Mouse (Mus musculus): ENCODE results near the gene Mdk.

Gene Mdk

DNA sequence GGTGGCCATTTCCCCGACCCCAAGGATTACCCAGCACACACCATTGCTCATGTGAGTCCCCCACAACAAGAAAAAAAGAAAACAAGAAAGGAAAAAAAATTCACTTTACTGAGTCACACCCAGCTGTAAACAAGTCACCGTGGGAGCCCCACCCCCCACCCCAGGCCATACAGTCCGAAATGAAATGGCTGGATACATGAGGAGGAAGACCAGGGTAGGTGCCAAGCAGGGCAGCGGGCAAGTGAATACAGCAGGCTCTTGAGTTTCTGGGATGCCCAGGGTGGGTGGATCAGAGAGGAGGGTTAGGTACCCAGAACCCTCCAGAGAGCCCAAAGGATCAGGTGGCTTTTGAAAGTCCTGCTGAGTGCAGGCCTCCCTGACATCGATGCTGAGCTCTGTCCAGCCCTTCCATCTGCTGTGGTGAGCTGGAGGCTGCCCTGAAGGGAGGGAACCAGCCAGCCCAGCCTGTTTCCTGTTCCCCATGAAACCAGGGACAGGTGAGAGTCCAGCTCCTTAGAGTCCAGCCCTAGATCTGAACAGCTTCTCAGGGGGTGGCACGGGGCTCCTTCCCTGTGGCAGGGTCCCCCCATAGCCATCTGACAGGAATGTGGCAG lies 747 bp upstream of the Mdk start:
- no peak for DNase-seq (ENCODE audit: low read depth)

DNA sequence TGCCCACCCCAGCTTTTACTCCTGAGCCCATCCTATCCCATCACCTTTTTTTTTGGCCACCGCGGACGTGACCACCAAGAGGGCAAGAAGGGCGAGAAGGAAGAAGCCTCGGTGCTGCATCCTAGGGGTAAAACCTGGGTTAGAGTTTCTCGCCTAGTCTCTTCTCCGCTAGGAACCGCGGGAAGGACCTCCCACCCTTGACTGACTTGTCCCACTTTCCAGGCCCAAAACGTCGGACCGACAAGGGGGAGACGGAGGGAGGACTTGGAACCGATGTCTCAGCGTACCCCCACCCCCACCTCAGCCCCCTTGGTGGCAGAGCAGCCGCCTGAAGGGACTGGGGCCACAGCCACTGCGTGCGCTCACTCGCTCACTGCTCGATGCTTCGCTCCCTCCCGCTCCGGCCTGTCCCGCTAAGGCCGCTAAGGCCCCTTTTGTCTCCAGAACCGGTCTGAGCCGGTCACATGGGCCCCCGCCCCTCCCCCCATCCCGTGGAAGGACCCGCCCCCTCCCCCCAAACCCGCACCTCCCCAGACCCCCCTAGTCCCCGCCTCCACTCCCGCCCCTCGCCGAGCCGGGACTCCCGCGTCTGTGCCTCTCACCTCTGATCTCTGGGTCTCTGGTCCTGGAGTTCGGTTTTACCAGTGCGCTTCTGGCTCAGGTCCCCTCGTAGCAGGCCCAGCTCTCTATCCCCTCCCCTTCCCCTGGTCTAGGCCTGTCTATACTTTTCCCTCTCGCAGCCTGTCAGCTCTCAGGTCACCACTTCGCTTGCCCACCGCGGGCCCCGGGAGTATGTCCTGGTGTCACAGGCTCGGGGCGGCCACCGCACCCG lies 553 bp downstream of the Mdk start:
- peak; percentile 55 for DNase-seq (ENCODE audit: low read depth)

DNA sequence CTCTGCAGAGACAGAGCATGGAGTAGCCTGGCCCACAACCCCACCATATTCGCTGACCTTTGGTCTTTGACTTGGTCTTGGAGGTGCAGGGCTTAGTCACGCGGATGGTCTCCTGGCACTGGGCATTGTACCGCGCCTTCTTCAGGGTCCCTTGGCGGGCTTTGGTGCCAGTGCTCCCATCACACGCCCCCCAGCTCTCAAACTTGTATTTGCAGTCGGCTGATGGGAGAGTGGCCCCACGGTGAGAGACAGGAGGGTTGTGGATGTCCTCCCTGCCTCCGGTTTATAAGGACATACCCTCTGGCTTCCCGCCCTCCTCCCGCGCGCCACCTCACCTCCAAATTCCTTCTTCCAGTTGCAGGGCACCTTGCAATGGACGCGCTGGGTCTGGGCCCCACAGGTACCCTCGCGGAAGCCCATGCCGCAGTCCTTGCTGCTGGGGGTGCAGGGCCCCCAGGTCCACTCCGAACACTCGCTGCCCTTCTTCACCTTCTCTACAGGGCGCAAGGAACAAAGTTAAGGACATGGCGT lies 1.3 kb downstream of the Mdk start:
- no peak for DNase-seq (ENCODE audit: low read depth)

DNA sequence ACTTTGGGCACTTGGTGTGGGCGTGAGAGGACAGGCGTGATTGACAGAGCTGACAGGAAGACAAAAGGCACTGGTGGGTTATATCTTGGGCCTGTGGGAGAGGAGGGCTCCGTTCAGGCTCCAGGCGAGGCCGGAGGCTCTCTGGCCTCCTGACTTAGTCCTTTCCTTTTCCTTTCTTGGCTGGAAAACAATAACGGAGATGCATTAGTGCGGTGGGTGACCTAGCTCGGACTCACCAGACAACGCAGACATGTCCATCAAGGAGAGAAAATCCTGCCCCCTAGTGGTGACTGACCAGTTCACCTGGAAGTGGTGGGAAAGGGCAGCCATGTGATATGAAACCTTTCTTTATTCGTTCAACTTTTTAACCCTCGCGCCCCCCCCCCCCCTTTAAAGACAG lies 2.2 kb downstream of the Mdk start:
- DNase-seq (ENCODE audit: low read depth) = peak; percentile 72

DNA sequence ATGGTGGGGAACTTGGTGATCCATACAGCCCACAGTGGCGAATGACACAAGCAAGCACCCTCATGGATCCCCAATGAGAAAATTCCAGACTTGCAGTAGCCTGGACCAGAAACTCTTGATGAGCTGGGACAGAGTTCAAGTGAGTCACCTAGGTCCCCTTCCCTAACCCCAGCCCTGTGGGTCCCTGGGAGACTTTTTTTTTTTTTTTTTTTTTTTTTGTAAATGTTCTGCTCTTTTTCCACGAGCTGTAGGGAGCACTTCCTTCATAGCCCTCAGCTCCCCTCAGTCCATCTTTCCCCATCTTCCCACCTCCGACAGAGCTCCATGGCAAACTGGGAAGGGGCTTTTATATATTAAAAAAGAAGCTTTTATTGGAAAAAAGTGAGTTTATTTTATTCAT lies 2.6 kb downstream of the Mdk start:
- no peak for DNase-seq (ENCODE audit: low read depth)

DNA sequence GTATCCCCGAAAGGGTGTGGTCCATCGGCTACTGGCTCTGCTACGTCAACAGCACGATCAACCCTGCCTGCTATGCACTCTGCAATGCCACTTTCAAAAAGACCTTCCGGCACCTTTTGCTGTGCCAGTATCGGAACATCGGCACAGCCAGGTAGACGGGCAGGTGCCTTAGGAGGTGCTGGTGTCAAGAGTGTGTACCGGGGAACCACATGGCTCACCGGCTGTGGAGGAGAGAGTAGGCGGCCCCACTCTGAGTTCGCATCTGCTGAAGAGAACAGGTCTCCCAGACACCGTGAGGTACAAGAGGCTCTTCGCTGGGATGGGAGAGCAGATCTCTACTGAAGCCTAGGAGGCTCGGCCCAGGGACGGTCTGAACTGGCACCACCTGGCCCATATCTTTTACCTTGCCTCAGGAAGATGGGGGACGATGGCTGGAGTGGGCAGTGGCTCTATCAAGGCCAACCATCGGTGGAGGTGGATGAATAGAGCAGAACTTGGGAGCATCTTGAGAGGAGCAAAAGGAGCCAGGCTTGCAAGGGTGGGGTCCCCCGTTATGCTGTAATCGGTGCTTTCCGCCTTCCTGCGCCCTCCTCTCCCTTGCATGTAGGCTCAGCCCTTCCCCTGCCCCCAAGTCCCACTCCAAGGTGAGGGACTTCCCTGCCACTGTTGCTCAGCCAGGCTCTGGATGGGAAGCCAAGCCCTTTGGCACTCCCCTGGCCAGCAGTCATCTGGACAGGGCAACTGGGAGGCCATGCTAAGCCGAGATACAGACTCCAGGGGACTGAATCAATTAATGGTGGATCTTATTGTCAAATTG lies 3.4 kb downstream of the Mdk start:
- DNase-seq (ENCODE audit: low read depth) = peak; percentile 31

DNA sequence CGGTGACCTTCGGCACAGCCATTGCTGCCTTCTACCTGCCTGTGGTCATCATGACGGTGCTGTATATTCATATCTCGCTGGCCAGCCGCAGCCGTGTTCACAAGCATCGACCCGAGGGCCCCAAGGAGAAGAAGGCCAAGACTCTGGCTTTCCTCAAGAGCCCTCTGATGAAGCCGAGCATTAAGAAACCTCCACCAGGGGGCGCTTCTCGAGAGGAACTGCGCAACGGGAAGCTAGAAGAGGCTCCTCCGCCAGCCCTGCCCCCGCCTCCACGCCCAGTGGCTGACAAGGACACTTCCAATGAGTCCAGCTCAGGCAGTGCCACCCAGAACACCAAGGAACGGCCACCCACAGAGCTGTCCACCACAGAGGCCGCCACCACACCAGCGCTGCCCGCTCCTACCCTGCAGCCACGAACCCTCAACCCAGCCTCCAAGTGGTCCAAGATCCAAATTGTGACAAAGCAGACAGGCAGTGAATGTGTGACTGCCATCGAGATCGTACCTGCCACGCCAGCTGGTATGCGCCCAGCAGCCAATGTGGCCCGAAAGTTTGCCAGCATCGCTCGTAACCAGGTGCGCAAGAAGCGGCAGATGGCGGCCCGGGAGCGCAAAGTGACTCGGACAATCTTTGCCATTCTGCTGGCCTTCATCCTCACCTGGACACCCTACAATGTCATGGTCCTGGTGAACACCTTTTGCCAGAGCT lies 4.1 kb downstream of the Mdk start:
- peak; percentile 90 for DNase-seq (ENCODE audit: low read depth)

DNA sequence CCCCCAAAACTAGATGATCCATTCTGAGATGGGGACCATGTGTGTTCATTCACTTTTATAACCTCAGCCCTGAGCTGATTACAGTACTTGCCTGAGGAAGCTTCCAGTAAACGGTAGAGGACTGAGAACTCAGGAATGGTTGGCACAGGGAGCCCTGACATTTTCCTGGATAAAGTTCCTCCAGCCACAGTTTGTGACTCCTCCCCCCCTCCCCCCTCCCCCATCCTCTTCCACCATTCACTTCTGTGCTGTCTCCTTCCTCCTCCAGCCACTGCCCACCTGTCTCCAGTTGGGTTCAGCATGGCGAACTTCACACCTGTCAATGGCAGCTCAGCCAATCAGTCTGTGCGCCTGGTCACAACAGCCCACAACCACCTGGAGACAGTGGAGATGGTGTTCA lies 5.1 kb downstream of the Mdk start, which contains the start of gene Chrm4:
Chrm4 (plus strand) TSS at position 301 of the 400 bp plus-strand sequence.
- DNase-seq (ENCODE audit: low read depth) = no peak

DNA sequence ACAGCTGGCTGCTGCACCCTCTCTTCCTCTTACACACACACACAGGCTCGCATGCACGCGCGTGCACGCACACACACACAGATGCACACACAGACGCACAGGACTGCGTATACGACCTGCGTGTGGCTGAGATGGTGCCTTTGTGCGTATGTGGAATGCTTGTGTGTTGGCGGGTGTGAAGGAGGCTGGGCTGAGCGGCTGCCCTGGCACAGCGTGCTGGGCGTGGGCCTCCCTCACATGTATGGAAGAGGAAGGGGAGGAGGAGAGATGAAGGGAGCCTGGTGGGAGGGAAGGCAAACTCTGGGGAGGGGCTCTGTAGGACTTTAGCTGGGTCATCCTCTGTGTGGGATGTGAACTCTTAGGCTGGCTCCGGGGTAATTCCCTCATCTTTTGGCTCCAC lies 6.7 kb downstream of the Mdk start:
- DNase-seq (ENCODE audit: low read depth) = no peak

DNA sequence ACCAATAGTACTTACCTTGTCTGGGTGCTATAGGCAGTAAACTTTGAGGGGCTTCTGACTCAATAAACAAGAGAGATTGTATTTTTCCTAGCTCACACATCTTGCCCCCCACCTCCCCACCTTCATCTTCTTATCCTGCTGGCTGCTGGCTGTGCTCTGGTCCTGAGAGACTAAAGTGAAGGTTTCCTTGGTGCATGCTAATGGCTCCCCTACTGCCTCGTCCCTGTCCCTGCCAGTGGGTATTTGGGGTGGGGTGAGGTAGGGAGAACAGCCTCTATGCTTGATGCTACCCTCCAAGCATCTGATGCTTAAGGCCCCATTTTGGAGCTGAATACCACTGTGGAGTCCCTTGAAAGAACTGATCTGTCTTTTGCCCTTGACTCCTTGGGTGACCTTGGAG lies 7.4 kb downstream of the Mdk start:
- no peak for DNase-seq (ENCODE audit: low read depth)

DNA sequence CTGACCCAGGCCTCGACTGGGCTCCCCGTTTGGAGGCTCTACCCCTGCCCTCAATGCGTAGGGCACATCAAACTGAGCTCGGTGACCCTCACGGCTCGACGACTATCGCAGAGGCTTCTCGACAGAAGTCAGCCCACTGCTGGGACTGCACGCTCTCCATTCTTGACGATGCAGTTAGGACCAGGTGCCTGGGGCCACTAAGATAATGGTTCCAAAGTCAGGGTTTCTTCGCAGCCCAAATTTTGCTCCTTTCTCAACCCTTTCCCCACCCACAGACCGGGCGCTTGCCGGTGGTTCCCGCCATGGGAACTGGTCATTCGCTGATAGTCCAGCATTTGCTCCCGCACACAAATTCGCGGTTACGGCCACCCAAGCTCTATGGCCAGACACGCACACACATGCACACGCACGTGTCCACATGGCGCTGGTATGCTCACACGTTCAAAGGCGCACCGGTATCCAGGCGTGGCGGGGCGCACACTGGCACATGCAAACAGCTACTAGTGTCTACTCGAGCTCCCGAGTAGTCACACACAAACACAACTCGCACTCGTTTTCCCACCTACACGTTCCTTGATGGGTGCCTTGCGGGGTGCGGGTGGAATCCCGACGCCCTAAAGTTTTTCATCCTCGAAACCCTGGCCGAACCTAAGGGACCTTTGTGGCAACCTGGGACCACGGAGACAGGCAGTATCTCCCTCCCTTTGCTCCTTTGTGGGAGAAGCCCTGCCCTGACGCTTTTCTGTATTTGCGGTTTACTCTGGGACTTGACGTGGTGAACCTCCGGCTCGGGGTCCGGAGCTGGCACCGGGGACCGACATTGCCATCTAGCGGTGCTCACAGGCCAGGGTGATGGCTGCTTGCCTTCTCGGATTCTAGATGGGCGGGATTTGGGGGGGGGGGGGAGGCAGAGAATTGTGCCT lies 8.4 kb downstream of the Mdk start:
- peak; percentile 89 for DNase-seq (ENCODE audit: low read depth)

DNA sequence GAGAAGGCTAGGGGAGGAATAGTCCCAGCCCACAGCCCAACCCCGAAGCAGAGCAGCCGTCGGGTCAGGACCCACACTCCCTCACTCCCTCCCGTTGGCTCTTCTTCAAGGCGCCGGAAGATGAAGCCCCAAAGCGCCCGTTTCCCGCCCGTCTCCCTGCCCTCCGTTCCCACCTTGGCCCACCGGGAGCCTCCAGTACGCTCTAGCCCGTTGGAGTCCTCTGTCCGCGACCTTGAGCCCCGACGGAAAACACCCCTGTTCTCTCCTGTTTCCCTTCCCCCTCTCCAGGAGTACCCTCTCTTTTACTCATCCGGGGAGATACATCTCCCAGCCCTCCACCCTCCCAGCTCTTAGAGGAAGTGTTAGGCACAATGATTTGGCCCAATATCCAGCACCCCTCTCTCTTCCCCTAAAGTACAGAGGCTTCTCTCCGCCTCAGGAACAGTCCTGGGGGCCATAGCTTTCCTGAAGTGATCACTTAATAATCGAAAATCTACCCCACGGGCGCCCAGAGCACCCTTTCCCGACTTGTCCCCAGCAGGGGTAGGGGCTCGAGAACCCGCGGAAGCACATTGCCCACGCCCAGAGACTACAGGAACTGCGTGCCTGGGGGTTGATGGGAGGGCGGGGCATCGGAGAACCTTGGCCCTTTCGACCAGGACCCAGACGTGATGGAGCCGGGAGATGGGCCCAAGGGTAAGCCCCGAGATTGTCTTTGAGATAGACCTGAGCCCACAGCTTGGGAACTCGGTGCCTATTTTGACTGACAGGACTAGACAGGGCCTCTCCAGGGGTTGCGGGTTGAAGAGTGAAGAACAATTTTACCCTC lies 9.3 kb downstream of the Mdk start:
- DNase-seq (ENCODE audit: low read depth) = peak; percentile 77

DNA sequence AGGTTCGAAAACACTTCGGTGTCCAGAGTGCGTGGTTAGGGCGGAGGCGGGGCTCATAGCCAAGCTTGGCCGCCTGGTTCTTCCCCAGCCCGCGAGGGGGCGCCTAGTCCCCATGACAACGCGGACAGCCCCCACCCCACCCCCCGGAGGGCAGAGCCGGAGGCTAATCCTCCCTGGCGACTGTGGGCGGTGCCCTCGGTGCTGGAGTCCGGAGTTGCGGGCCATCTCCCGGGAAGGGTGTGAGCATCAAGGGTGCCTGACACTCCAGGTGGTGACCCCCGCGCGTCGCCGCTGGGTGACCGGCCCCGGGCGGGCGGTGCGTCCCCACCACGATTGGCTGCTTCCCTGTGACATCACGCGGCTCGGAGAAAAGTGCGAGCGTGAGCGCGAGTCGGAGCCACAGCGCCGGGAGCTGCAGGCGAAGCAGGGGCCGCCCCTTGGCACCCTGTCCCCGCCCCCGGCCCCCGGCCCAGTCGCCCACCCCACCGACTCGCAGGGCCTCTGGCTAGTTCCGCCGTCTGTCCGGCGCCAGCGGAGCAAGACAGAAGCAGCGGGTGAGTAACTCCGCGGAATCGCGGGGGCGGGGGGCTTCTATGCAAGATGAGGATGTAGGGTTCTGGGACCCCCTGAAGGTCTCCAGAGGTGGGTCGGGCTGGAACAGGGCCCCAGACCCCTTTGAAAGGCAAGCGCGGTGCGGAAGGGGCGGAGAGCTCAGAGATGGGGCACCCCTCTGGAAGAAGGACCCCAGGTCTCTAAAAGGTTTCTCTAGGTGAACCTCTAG lies 10.1 kb downstream of the Mdk start:
- DNase-seq (ENCODE audit: low read depth) = peak; percentile 86

DNA sequence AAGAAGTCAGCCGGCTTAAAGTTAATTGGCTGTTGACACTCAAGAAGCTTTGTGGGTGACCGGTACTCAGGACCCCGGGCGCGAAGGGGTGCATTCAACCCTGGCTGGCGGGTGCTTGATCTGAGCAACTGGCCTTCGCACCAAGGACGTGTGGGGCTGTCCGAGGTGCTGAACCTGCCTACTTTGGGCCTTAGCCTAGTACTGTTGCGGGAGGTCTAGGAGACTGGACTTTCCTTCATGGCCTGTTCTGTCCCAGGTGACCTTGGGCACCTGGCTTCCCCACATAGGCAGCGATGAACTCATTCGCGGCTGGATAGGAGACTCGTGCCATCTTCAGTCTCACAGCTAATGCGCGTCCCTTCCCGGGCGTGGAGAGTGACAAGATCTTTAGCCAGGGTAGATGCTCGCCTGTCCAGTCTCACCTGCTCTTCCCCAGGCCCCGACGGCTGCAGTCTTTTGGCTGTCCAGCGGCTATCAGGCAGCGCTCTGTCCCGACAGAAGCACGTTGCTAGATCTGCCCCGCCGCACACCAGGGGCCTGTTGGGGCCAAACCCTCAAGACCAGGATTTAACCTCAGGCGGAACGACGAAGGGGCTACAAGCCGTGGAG lies 10.8 kb downstream of the Mdk start:
- peak; percentile 71 for DNase-seq (ENCODE audit: low read depth)

DNA sequence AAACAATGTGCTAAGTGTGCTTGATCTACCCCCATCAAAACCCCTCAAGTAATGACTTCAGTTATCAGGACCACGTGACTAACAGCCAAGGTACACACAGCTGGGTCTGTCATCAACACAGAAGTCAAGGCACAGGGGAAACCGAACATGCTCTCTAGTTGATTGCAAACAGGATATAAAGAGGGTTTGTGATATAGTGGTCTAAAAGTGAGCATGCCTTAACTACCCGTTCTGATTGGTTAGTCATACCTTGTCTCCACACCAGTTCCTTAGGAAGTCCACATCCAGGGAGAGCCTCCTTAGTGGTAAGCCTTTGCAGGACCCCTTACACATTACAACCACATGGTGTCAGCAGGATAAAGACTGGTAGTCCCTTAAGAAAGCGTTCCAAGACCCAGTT lies 12.0 kb downstream of the Mdk start:
- DNase-seq (ENCODE audit: low read depth) = peak; percentile 22

DNA sequence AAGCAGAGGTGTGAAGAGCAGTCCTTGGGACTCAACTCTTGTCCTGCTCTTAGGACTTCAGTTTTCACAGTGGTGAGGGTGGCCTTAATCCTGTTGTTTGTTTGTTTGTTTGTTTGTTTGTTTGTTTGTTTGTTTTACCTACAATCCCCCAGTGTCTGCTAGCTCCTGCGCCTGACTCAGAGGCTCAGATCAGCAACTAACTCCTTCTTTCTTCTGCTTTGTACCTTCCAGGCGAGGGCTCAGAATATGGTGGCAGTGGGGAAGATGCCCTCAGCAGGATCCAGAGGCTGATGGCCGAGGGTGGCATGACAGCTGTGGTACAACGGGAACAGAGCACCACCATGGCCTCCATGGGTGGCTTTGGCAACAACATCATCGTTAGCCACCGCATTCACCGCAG lies 15.0 kb downstream of the Mdk start:
- DNase-seq (ENCODE audit: low read depth) = no peak

DNA sequence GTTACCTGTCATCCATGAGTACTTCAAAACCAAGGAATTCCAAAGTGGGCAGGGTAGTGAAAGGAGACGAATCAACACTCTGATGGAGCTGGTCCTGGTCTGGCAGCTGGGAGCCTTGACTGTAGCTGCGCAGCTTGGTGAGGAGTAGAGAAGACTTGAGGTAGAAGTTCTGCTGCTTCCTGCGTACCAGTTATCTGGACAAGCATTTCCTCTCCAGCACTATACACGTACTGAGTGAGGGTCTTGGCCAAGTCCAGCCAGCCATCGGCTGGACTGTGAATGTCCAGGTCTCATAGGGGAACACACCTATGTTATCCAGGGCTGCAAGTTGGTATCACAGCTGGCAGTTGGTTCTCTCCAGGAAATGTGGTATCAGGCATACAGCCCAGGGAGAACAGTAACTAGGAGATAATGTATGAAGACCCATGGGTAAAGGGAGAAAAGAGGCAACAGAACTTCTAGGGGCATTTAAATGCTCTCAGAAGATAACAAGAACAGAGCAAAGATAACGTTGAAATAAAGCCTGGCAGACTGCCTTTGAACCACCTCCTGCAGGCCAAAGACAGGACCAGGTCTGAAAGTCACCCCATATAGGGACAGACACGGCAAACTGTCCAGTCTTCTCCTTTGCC lies 15.6 kb downstream of the Mdk start:
- DNase-seq (ENCODE audit: low read depth) = no peak

Data from induced T-regulatory cell, adult 2 months (primary cell).